Mouse (Mus musculus): Measurements from ENCODE around the gene P2ry2. TPM values are rescaled to one million over a fixed set of nuclear protein-coding genes. Genes with fewer than 3 reads are reported as not detected.

The P2ry2 gene
- polyA plus RNA-seq, 1 experiment, result 0.50 TPM

DNA sequence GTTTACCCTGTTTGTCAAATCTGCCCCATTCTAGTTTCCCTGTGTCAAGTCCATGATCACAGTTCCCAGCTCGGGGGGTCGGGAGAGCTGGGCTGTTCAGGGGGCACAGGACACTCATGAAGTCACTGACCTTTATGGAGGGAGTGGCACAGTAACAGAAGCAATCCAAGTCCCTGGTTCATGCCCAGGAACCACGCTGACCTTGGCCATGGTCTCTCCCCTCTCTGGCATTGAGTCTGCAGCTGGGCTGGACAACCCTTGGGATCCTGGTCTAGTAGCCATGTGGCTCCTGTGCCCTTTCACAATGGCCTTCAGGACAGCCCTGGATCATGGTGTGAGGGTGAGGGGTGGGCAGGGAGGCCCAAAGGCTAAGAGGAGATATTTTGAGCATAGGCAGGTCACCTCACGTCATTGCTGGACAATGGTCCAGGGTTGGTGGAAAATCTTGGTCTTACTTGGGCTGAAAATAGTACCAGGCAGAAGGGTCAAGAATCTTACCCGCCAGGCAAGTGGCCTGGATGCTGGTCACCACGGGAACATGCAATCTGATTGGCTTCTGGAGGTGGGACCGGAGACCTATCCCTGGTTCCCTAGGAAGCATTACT lies 17.3 kb downstream of the P2ry2 start:
- TF ChIP-seq POLR2A (IDR thresholded peaks at IDR 0.05; ENCODE audit: extremely low read depth, insufficient read depth, low read length), result no peak
- no peaks in the 10 kb centered on the region for H3K4me1 ChIP-seq (ENCODE audit: control insufficient read depth, insufficient read depth, low read length)
- H3K4me3 ChIP-seq (ENCODE audit: insufficient read depth, low read length), result no peak overlapping the region
- no peak overlapping the region for H3K27ac ChIP-seq (ENCODE audit: insufficient read depth, low read length)

DNA sequence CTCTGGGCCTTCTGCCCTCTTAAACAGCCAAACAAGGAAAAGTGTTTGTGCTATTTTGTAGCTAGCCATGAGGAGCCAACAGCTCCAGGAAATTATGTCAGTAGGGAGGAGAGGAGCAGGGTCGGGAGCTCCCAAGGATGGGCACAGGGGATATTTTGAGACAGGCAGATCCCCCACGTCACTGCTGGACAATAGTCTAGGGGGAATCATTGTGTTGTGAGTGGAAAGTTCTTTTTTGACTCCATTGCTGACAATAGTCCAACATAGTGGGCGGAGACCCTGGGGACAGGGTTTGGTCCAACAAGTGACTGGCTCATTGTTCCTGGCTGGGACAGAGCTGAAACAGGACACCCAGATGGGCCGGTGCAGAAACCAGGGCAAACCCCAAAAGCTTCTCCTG lies 19.5 kb downstream of the P2ry2 start:
- Histone ChIP-seq H3K27ac (ENCODE audit: insufficient read depth, low read length) (no peak overlapping the region), H3K4me1 (ENCODE audit: control insufficient read depth, insufficient read depth, low read length) (no peaks in the 10 kb centered on the region), H3K4me3 (ENCODE audit: insufficient read depth, low read length) (no peak overlapping the region)
- TF ChIP-seq CTCF (IDR thresholded peaks at IDR 0.05; ENCODE audit: extremely low read depth, insufficient read depth, low read length), result no peak
- TF ChIP-seq POLR2A (IDR thresholded peaks at IDR 0.05; ENCODE audit: extremely low read depth, insufficient read depth, low read length), result no peak

DNA sequence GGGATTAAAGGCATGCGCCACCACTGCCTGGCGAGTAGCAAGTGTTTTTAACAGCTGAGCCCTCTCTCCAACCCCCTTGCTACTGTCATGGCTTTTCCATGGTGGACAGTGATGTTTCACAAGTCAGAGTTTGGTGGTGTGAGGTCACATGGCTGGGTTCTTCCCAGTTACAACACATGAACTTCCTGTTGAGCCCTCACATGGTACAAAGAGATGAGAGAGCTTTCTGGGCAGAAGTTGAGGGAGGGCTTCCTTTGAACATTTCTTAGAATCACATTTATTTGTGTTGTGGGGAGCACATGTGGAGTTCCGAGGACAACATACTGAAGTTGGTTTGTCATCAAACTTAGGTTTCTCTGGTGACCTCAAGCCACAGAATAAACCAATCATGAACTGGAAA lies 20.7 kb downstream of the P2ry2 start:
- no peak overlapping the region for H3K4me3 ChIP-seq (ENCODE audit: insufficient read depth, low read length)
- no peaks in the 10 kb centered on the region for H3K4me1 ChIP-seq (ENCODE audit: control insufficient read depth, insufficient read depth, low read length)
- no peak overlapping the region for H3K27ac ChIP-seq (ENCODE audit: insufficient read depth, low read length)
- TF ChIP-seq CTCF (IDR thresholded peaks at IDR 0.05; ENCODE audit: extremely low read depth, insufficient read depth, low read length) (no peak), POLR2A (IDR thresholded peaks at IDR 0.05; ENCODE audit: extremely low read depth, insufficient read depth, low read length) (no peak)

DNA sequence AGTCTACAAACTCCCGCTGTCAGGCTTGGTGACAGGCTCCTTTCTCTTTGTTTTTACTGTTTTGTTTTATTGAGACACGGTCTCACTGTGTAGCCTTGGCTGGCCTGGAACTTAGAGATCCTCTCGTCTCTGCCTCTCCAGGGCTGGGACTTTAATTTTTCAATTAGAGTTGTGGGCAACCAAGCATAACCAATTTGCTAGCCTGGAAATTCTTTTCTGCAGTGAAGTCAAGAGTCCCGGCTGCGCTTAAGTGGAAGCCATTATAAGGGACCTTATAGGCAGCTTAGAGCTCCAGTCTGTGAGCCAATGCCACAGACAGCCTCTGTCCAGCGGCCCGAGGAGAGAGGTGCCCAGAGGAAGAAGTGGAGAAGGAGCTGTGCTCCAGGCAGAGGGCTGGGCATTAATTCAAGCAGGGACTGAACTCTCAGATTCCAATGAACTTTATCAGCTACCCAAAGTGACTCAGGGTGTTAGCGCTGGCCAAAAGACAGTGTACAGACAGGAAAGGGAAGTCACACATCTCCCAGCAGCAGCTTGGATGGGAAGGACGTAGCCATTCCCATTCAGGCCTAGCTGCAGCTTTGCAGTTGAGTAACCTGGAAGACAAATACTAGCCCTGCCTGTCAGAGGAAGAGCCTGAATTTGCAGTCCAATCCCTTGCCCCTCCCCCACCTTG lies 21.9 kb downstream of the P2ry2 start:
- H3K27ac ChIP-seq (ENCODE audit: insufficient read depth, low read length), result no peak overlapping the region
- TF ChIP-seq CTCF (IDR thresholded peaks at IDR 0.05; ENCODE audit: extremely low read depth, insufficient read depth, low read length) (no peak), POLR2A (IDR thresholded peaks at IDR 0.05; ENCODE audit: extremely low read depth, insufficient read depth, low read length) (no peak)
- H3K4me3 ChIP-seq (ENCODE audit: insufficient read depth, low read length), result no peak overlapping the region
- H3K4me1 ChIP-seq (ENCODE audit: control insufficient read depth, insufficient read depth, low read length), result no peaks in the 10 kb centered on the region

DNA sequence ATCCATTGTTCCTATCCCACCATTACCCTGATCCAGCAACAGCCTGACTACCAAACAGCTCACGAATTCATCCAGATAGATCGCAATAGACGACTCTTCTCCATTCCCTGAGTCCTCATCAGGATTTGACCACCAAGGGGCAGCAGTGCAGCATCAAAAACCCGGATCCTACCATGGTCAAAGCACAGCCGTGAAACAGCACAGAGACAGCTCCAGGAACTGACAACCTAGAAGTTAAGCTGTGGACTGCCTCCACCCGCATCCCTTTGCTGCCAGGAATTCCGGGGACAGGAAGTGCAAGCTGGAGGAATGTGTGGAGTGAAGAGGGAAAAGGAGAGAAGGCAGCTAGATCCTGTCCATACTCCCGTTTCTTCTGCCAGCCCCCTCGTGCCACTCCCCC lies 24.6 kb downstream of the P2ry2 start:
- H3K4me3 ChIP-seq (ENCODE audit: insufficient read depth, low read length), result no peak overlapping the region
- H3K27ac ChIP-seq (ENCODE audit: insufficient read depth, low read length), result no peak overlapping the region
- no peaks in the 10 kb centered on the region for H3K4me1 ChIP-seq (ENCODE audit: control insufficient read depth, insufficient read depth, low read length)
- TF ChIP-seq POLR2A (IDR thresholded peaks at IDR 0.05; ENCODE audit: extremely low read depth, insufficient read depth, low read length) (no peak), CTCF (IDR thresholded peaks at IDR 0.05; ENCODE audit: extremely low read depth, insufficient read depth, low read length) (peak; percentile 77)

DNA sequence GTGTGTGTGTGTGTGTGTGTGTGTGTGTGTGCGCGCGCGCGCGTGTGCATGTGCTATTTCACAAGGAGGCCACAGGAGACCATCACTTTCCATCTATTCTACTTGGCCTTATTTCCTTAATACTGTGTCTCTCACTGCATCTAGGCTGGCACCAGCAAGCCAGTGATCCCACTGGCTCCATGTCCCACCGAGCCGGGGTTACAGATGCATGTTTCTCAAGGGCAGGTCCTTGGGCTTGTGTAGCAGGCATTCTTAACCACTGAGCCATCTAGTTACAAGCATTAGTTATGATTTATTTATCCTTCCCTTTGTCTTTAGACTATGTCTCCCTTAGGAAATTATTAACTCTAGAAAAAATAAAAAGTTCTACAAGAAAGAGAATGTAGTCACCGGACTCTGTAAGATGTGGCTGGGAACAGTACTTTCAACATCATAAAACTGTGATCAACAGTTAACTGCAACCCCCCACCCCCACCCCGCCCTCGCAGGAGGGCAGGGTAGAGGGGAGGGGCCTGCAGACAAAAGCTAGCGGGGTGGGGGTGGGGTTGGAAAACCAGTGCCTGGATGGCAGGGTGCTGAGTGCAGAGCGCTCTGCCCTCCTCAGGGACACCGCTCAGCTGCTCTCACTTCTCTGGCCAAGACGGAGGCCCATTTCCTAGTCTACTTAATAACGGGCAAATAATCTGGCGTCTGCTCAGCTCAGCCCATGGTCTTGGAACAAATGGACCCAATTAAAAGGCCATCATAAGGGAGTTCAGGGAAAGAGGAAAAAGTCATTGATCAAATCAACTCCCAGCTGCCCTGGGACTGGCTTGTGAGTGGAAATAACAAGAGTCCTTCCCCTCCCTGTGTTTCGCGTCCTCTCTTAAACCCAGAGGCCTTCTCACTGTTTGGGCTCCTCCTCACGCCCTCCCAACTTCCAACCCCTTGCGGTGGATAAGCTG lies 27.9 kb downstream of the P2ry2 start:
- no peak overlapping the region for H3K4me3 ChIP-seq (ENCODE audit: insufficient read depth, low read length)
- H3K4me1 ChIP-seq (ENCODE audit: control insufficient read depth, insufficient read depth, low read length), result no peaks in the 10 kb centered on the region
- TF ChIP-seq POLR2A (IDR thresholded peaks at IDR 0.05; ENCODE audit: extremely low read depth, insufficient read depth, low read length), result no peak
- TF ChIP-seq CTCF (IDR thresholded peaks at IDR 0.05; ENCODE audit: extremely low read depth, insufficient read depth, low read length), result no peak
- no peak overlapping the region for H3K27ac ChIP-seq (ENCODE audit: insufficient read depth, low read length)

DNA sequence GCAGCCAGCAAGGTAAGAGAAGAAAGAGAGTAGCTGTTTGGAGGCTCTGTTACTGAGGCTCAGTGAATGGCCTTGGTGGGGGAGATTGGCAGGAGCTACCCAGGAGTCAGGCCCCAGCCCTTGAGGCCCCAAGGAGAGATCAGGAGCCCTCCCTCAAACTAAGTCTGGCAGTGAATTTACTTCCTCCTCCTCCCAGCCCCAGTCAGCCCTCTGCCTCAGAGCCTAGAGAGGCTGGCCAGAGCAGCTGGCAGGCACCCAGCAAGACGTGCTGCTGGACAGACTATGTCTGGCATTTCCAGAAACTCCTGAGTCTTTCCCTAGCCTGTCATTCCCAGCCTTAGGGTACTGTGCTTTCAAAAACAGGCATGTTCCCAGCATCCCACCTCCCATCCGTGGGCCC lies 33.5 kb downstream of the P2ry2 start:
- H3K4me1 ChIP-seq (ENCODE audit: control insufficient read depth, insufficient read depth, low read length), result no peaks in the 10 kb centered on the region; the same call in 1 of the 2 replicates
- no peak overlapping the region for H3K27ac ChIP-seq (ENCODE audit: insufficient read depth, low read length)
- H3K4me3 ChIP-seq (ENCODE audit: insufficient read depth, low read length), result no peak overlapping the region
- TF ChIP-seq CTCF (IDR thresholded peaks at IDR 0.05; ENCODE audit: extremely low read depth, insufficient read depth, low read length) (no peak), POLR2A (IDR thresholded peaks at IDR 0.05; ENCODE audit: extremely low read depth, insufficient read depth, low read length) (no peak)

DNA sequence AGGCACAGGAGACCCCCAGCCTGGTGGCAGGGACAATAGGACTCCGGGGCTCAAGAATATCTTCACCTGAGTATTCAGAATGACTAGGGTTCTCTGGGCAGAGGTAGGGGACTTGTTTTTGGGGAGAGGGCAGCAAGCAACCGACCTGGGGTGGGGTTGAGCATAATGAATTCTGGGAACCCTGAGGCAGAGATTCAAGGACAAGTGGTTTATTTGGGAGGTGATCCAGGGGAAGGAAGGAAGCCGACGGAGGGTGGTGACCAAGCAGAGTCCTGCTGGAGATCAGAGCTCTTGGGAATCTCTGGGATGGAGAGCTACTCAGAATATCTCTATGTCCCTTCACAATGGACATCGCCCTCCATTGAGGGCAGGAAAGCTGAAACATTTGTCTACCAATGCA lies 34.5 kb downstream of the P2ry2 start:
- Histone ChIP-seq H3K4me1 (ENCODE audit: control insufficient read depth, insufficient read depth, low read length) (no peaks in the 10 kb centered on the region; the same call in 1 of the 2 replicates), H3K4me3 (ENCODE audit: insufficient read depth, low read length) (no peak overlapping the region), H3K27ac (ENCODE audit: insufficient read depth, low read length) (no peak overlapping the region)
- TF ChIP-seq CTCF (IDR thresholded peaks at IDR 0.05; ENCODE audit: extremely low read depth, insufficient read depth, low read length) (no peak), POLR2A (IDR thresholded peaks at IDR 0.05; ENCODE audit: extremely low read depth, insufficient read depth, low read length) (no peak)

DNA sequence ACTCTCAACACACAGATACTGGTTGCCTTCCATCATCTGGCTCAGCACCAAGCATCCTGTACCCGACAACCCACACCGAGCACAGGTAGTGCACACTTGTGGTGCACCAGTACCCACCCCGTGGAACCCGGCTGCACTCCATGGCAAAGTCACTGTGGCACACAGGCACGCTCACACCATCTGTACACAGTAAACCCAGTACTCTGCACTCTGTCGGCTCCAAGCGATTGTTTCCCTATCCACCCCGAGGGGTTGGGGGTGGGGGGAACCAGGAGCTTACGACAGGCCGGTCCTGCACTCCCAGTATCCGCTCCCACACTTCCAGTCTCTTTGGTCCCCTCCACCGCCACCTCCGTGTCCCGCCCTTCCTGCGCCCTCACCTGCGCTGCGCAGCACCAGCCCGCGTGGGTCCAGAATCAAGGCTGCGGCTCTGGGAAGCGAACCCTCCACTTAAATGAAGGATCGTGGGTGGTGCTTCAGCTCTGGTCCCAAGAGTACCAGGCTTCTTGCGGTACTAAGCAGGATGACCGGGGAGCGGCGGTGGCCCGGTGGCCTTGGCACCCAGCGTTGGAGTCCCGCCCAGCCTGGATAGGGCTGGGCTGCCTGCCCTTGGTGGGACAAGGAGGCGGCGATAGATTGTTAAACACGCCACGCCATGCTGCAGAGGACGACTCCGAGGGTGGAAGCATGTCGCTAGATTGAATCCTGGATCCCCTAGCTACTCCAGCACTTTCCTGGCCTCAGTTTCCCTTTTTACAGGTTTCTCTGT lies 38.3 kb downstream of the P2ry2 start, which contains the start of gene P2ry6:
P2ry6 (minus strand) TSS at position 515 of the 769 bp plus-strand sequence.
- Histone ChIP-seq H3K4me1 (ENCODE audit: control insufficient read depth, insufficient read depth, low read length) (no peaks in the 10 kb centered on the region; the same call in 1 of the 2 replicates), H3K27ac (ENCODE audit: insufficient read depth, low read length) (no peak within 1 kb of the TSS), H3K4me3 (ENCODE audit: insufficient read depth, low read length) (no peak within 1 kb of the TSS)
- no peak for TF ChIP-seq POLR2A (IDR thresholded peaks at IDR 0.05; ENCODE audit: extremely low read depth, insufficient read depth, low read length)
- no peak for TF ChIP-seq CTCF (IDR thresholded peaks at IDR 0.05; ENCODE audit: extremely low read depth, insufficient read depth, low read length)
